Mouse (Mus musculus) left cerebral cortex, adult 2 months (tissue): ENCODE results near the gene Rgmb. TPM values are rescaled to one million over a fixed set of nuclear protein-coding genes. Genes with fewer than 3 reads are reported as not detected.

ENCODE experiments used
- DNase-seq, 2 experiments: peaks; one replicate each; pipeline ENCODE4 v3.0.0; 2021 to 2022; ENCODE audit warnings: low spot score in 2 of 2, mixed read lengths in 1 of 2; ENCODE audit errors: extremely low spot score in 1 of 2
- H3K27ac ChIP-seq: fragments of 200-600 bp; 2 replicates; pipeline ENCODE4 v1.8.1; 2022
- H3K4me3 ChIP-seq: fragments of 200-600 bp; 2 replicates; pipeline ENCODE4 v1.8.1; 2022
- CTCF ChIP-seq: fragments of 200-600 bp; IDR thresholded peaks from 2 replicates; pipeline ENCODE4 v1.8.1; 2022; ENCODE audit warnings: antibody characterized with exemption, mild to moderate bottlenecking, moderate library complexity
- intact Hi-C: fragments of 180-260 bp; cut with DNase I; formaldehyde crosslinking; loops from one replicate; pipeline ENCODE4 v1.15.1; 2025
- total RNA-seq, 2 experiments: library from RNA; stranded (reverse); gene quantifications; 2 replicates each; pipeline ENCODE4 v1.2.3; 2021

Gene Rgmb
- total RNA-seq, 2 experiments from 2014 or later: 71.0 to 75.1 TPM

- TF ChIP-seq CTCF: no peak
- Histone ChIP-seq H3K4me3 (no peak overlapping the region), H3K27ac (no peak overlapping the region)
- DNase-seq: no peak
- intact Hi-C loops: no loop called here
These were observed 69.6 kb downstream of the Rgmb start for GRCm38 (mm10) chr17:15761191-15761590.

Other genes with a start within 250 kb of the Rgmb start
- 10 to 100 TPM; 25.0 to 28.5 TPM for gene Chd1, start 126.1 kb downstream of the Rgmb start, total RNA-seq